Comparison of ENCODE assay signal across 20 mouse cellular contexts in the genomic region with DNA sequence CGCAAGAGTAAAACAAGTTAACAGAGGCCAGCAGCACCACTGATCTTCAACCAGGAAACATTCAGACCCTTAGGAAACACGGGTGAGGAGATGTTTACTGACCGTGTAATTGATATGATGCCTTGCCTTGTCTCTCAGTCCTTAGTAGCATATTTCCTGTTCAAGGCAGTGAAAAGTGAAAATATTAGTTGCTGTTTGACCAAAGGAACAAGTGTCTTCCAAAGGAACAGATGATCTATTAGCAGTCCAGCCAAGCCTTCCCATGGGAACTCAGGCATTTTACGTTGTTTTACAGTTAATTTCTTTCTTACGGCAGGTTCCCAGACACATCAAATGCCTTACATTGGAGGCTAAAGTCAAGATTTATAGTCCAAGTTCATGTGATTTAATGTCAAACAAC.
"Had no signal": no experiment of that assay in that cellular context is flagged by ENCODE, and none has a peak within 500 bp of the region (broad histone marks: within the 10 kb centered on the region; RNA-seq: fewer than 3 reads in every experiment).

No protein-coding gene starts in this region.

- H3K27ac ChIP-seq: limb, embryonic 12.5 days; limb, embryonic 15.5 days; liver, embryonic 14.5 days; macrophage; midbrain, embryonic 10.5 days; neural tube, embryonic 12.5 days; neural tube, embryonic 15.5 days had no signal

- H3K36me3 ChIP-seq: limb, embryonic 12.5 days; limb, embryonic 15.5 days; midbrain, embryonic 10.5 days; neural tube, embryonic 12.5 days; neural tube, embryonic 15.5 days had no signal

- ATAC-seq: intestine, postnatal 0 days; liver, postnatal 0 days; lung, postnatal 0 days had no signal

- H3K4me2 ChIP-seq: limb, embryonic 12.5 days; limb, embryonic 15.5 days; liver, embryonic 11.5 days; lung, embryonic 14.5 days; neural tube, embryonic 12.5 days; neural tube, embryonic 15.5 days had no signal

- H3K4me3 ChIP-seq: limb, embryonic 12.5 days; limb, embryonic 15.5 days; midbrain, embryonic 10.5 days; neural tube, embryonic 12.5 days; neural tube, embryonic 15.5 days had no signal

- H3K27me3 ChIP-seq: limb, embryonic 12.5 days; limb, embryonic 15.5 days; neural tube, embryonic 12.5 days; neural tube, embryonic 15.5 days had no signal

- DNase-seq: kidney, postnatal 10 days; layer of hippocampus, postnatal 36 days; left cerebral cortex, postnatal 4 days; liver, postnatal 0 days; lung, embryonic 14.5 days; midbrain, embryonic 14.5 days; retina, postnatal 1 day; right cerebral cortex, postnatal 25 days; thymus, adult 18-20 months; thymus, postnatal 36 days had no signal

- H3K4me1 ChIP-seq: limb, embryonic 12.5 days; limb, embryonic 15.5 days; neural tube, embryonic 12.5 days; neural tube, embryonic 15.5 days had no signal

- H3K9ac ChIP-seq: limb, embryonic 12.5 days; limb, embryonic 15.5 days; liver, embryonic 14.5 days; liver, postnatal 0 days; lung, embryonic 14.5 days; neural tube, embryonic 12.5 days; neural tube, embryonic 15.5 days had no signal

- H3K9me3 ChIP-seq: limb, embryonic 12.5 days; limb, embryonic 15.5 days; midbrain, embryonic 10.5 days; neural tube, embryonic 12.5 days; neural tube, embryonic 15.5 days had no signal
